ENCODE assay signal across 25 mouse cellular contexts in genomic region chr14:100530217-100530616, GRCm38 (mm10).
A peak's percentile ranks its signal among the peaks of the same experiment; 100 is the strongest.
DNase-seq lines count a peak whose midpoint lies in the region; ATAC-seq and TF ChIP-seq lines count a peak whose summit lies in the region.
"Had no signal": no experiment of that assay in that cellular context is flagged by ENCODE, and none has a peak within 500 bp of the region (broad histone marks: within the 10 kb centered on the region; RNA-seq: fewer than 3 reads in every experiment).

No protein-coding gene starts in this region.

- no peak for DNase-seq in lung, postnatal 10 days
- no peak for DNase-seq in ES-E14 (ENCODE audit: low read depth, low spot score)
- no peak for DNase-seq in urinary bladder, adult 18-20 months (ENCODE audit: low spot score in 2 of 2)
- no peak for DNase-seq in heart, postnatal 10 days
- DNase-seq: adrenal gland, postnatal 25 days; cerebellum, adult 11-12 months; cerebellum, adult 9-11 months; embryo, embryonic 11 days; heart, adult 2 months; kidney, adult 8-10 months; kidney, postnatal 10 days; layer of hippocampus, postnatal 36 days; left cerebral cortex, postnatal 4 days; lung, adult 18-20 months; right cerebral cortex, postnatal 4 days; thymus, postnatal 4 days had no signal

- no peak overlapping the region for H3K9ac ChIP-seq in lung, embryonic 16.5 days (ENCODE audit: low read length)
- no peak overlapping the region for H3K9ac ChIP-seq in ES-E14 (ENCODE audit: insufficient read depth, low read depth, low read length, poor library complexity, severe bottlenecking)
- H3K9ac ChIP-seq in intestine, embryonic 15.5 days, result no peak overlapping the region
- H3K9ac ChIP-seq: embryonic facial prominence, embryonic 13.5 days; heart, embryonic 12.5 days; hindbrain, embryonic 15.5 days; liver, embryonic 12.5 days; midbrain, embryonic 12.5 days; neural tube, embryonic 13.5 days had no signal

- no peaks in the 10 kb centered on the region for H3K4me1 ChIP-seq in lung, embryonic 16.5 days (replicated peaks; ENCODE audit: control insufficient read depth, insufficient read depth, low read length)
- H3K4me1 ChIP-seq in ES-E14 (ENCODE audit: control insufficient read depth in 2 of 2, insufficient read depth in 2 of 2, low read length in 2 of 2, poor library complexity in 1 of 2), result no peaks in the 10 kb centered on the region
- H3K4me1 ChIP-seq in intestine, embryonic 15.5 days (replicated peaks), result no peaks in the 10 kb centered on the region
- H3K4me1 ChIP-seq: embryonic facial prominence, embryonic 13.5 days; heart, embryonic 12.5 days; hindbrain, embryonic 10.5 days; hindbrain, embryonic 15.5 days; liver, embryonic 12.5 days; midbrain, embryonic 12.5 days; neural tube, embryonic 13.5 days had no signal

- intact Hi-C loops in heart, postnatal 10 days (cut with DNase I), result no loop called here

- in situ Hi-C loops in ES-E14 (cut with MboI; ENCODE audit: low sequenced_read_pairs in 2 of 2, unreplicated experiment in 2 of 2), result no loop called here

- H3K9me3 ChIP-seq in lung, embryonic 16.5 days (ENCODE audit: control insufficient read depth, low read length), result no peaks in the 10 kb centered on the region
- H3K9me3 ChIP-seq in ES-E14 (ENCODE audit: control insufficient read depth, insufficient read depth, low read depth, low read length), result no peaks in the 10 kb centered on the region
- no peaks in the 10 kb centered on the region for H3K9me3 ChIP-seq in intestine, embryonic 15.5 days
- H3K9me3 ChIP-seq: embryonic facial prominence, embryonic 13.5 days; heart, embryonic 12.5 days; hindbrain, embryonic 10.5 days; hindbrain, embryonic 15.5 days; liver, embryonic 12.5 days; midbrain, embryonic 12.5 days; neural tube, embryonic 13.5 days had no signal

- no peaks in the 10 kb centered on the region for H3K27me3 ChIP-seq in lung, embryonic 16.5 days (ENCODE audit: control insufficient read depth, insufficient read depth, low read depth, low read length)
- no peaks in the 10 kb centered on the region for H3K27me3 ChIP-seq in intestine, embryonic 15.5 days (replicated peaks)
- H3K27me3 ChIP-seq: embryonic facial prominence, embryonic 13.5 days; heart, embryonic 12.5 days; hindbrain, embryonic 15.5 days; liver, embryonic 12.5 days; midbrain, embryonic 12.5 days; neural tube, embryonic 13.5 days had no signal

- no peak overlapping the region for H3K27ac ChIP-seq in lung, embryonic 16.5 days (ENCODE audit: low read length)
- H3K27ac ChIP-seq in ES-E14 (ENCODE audit: insufficient read depth, low read depth, low read length, poor library complexity, severe bottlenecking), result 0 out of 2 replicates have a peak overlapping the region, but pooled peaks have one; percentile 33
- no peak overlapping the region for H3K27ac ChIP-seq in intestine, embryonic 15.5 days
- H3K27ac ChIP-seq: embryonic facial prominence, embryonic 13.5 days; heart, adult 2 months; hindbrain, embryonic 10.5 days; hindbrain, embryonic 15.5 days; liver, embryonic 12.5 days; midbrain, embryonic 12.5 days; neural tube, embryonic 13.5 days had no signal

- no peaks in the 10 kb centered on the region for H3K36me3 ChIP-seq in lung, embryonic 16.5 days (ENCODE audit: control insufficient read depth, insufficient read depth, low read length)
- H3K36me3 ChIP-seq in ES-E14 (ENCODE audit: control insufficient read depth, insufficient read depth, low read length, poor library complexity, severe bottlenecking), result no peaks in the 10 kb centered on the region
- no peaks in the 10 kb centered on the region for H3K36me3 ChIP-seq in intestine, embryonic 15.5 days
- H3K36me3 ChIP-seq: embryonic facial prominence, embryonic 13.5 days; heart, embryonic 12.5 days; hindbrain, embryonic 10.5 days; hindbrain, embryonic 15.5 days; liver, embryonic 12.5 days; midbrain, embryonic 12.5 days; neural tube, embryonic 13.5 days had no signal

- peak; percentile 51 for ATAC-seq in lung, embryonic 16.5 days (ENCODE audit: low read depth)
- peak; percentile 70 for ATAC-seq in intestine, embryonic 15.5 days
- ATAC-seq: liver, embryonic 12.5 days had no signal

- H3K4me3 ChIP-seq in lung, embryonic 16.5 days (ENCODE audit: low read length), result no peak overlapping the region
- no peak overlapping the region for H3K4me3 ChIP-seq in ES-E14 (ENCODE audit: insufficient read depth in 1 of 2, low read depth in 1 of 2, low read length in 2 of 2, poor library complexity in 1 of 2, severe bottlenecking in 1 of 2)
- H3K4me3 ChIP-seq in intestine, embryonic 15.5 days (replicated peaks), result no peak overlapping the region
- H3K4me3 ChIP-seq: embryonic facial prominence, embryonic 13.5 days; heart, adult 2 months; heart, embryonic 12.5 days; hindbrain, embryonic 10.5 days; hindbrain, embryonic 15.5 days; liver, embryonic 12.5 days; midbrain, embryonic 12.5 days; neural tube, embryonic 13.5 days had no signal

- H3K4me2 ChIP-seq in lung, embryonic 16.5 days (ENCODE audit: low read depth, low read length), result no peak overlapping the region
- H3K4me2 ChIP-seq in intestine, embryonic 15.5 days (replicated peaks), result no peak overlapping the region
- H3K4me2 ChIP-seq: embryonic facial prominence, embryonic 13.5 days; heart, embryonic 12.5 days; hindbrain, embryonic 15.5 days; liver, embryonic 12.5 days; midbrain, embryonic 12.5 days; neural tube, embryonic 13.5 days had no signal

- WGBS in lung, embryonic 16.5 days, result 65% methylated on average over 2 of the region's 2 CpGs
- WGBS in intestine, embryonic 15.5 days, result 87% methylated on average over 2 of the region's 2 CpGs

TF ChIP-seq in ES-E14, 5 proteins besides CTCF, POLR2A, EP300 and RAD21:
- TF ChIP-seq MAFK (IDR thresholded peaks at IDR 0.05; ENCODE audit: insufficient read depth, low read depth, low read length) (no peak), ZC3H11A (IDR thresholded peaks at IDR 0.05; ENCODE audit: borderline replicate concordance, low read depth, low read length) (no peak), HCFC1 (IDR thresholded peaks at IDR 0.05; ENCODE audit: borderline replicate concordance, insufficient read depth, low read length) (no peak), ZNF384 (IDR thresholded peaks at IDR 0.05; ENCODE audit: low read depth, low read length) (no peak), CHD2 (IDR thresholded peaks at IDR 0.05; ENCODE audit: low read depth, low read length) (no peak)
